Mouse (Mus musculus) intestine, embryonic 15.5 days (tissue): Measurements from ENCODE around the gene Scg3. TPM values are rescaled to one million over a fixed set of nuclear protein-coding genes. Genes with fewer than 3 reads are reported as not detected.
A peak's percentile ranks its signal among the peaks of the same experiment; 100 is the strongest.
"Not testable (repeated sequence)": the region's sequence is repeated elsewhere in the genome, so short reads cannot be mapped to it uniquely, and the experiment has no call there.

Experiments
- ATAC-seq: fragments of 200-750 bp; cut with Nextera tagmentation; 2 replicates; pipeline ENCODE4 v1.8.0; 2017; ENCODE audit warnings: moderate TSS enrichment, moderate library complexity
- H3K27ac ChIP-seq: fragments of 300-500 bp; sonication (generic); 2 replicates; pipeline ENCODE4 v1.5.1; 2015; ENCODE audit warnings: mild to moderate bottlenecking, inconsistent platforms
- H3K27me3 ChIP-seq: fragments of 300-500 bp; sonication (generic); replicated peaks from 2 replicates; pipeline ENCODE4 v1.6.1; 2015; ENCODE audit warnings: inconsistent platforms
- H3K36me3 ChIP-seq: fragments of 300-500 bp; sonication (generic); 2 replicates; pipeline ENCODE4 v1.6.1; 2015; ENCODE audit warnings: inconsistent platforms
- H3K4me1 ChIP-seq: fragments of 300-500 bp; sonication (generic); replicated peaks from 2 replicates; pipeline ENCODE4 v1.6.1; 2015; ENCODE audit warnings: inconsistent platforms
- H3K4me2 ChIP-seq: fragments of 300-500 bp; sonication (generic); replicated peaks from 2 replicates; pipeline ENCODE4 v1.6.1; 2015; ENCODE audit warnings: mild to moderate bottlenecking, inconsistent platforms
- H3K4me3 ChIP-seq: fragments of 300-500 bp; sonication (generic); replicated peaks from 2 replicates; pipeline ENCODE4 v1.5.1; 2015; ENCODE audit warnings: inconsistent platforms
- H3K9ac ChIP-seq: fragments of 300-500 bp; sonication (generic); 2 replicates; pipeline ENCODE4 v1.6.1; 2015; ENCODE audit warnings: inconsistent platforms
- H3K9me3 ChIP-seq: fragments of 300-500 bp; sonication (generic); 2 replicates; pipeline ENCODE4 v1.6.1; 2016; ENCODE audit warnings: inconsistent platforms
- WGBS: fragments of 180-500 bp; shearing (Covaris S2); methylation state at CpG from one replicate; pipeline ENCODE4 v1.1.7; 2015; 5-methylcytosine and 5-hydroxymethylcytosine counted together
- polyA plus RNA-seq: library from polyadenylated mRNA; unstranded; fragments of >200 nt; fragmentation: Nextera tagmentation; extraction: Ambion mirVana; gene quantifications from 2 replicates; pipeline ENCODE4 v1.2.1, GENCODE M21; 2015

Gene Scg3
- polyA plus RNA-seq, 1 experiment from 2014 or later: 9.5 TPM

GRCm38 (mm10) chr9:75621428-75621827, 62.4 kb downstream of the Scg3 start:
- Histone ChIP-seq H3K27ac (no peak overlapping the region), H3K4me3 (no peak overlapping the region), H3K4me1 (0 out of 2 replicates have a peak, but pooled peaks cover 7% of the 10 kb centered on the region), H3K27me3 (no peaks in the 10 kb centered on the region), H3K9ac (no peak overlapping the region), H3K9me3 (no peaks in the 10 kb centered on the region), H3K4me2 (no peak overlapping the region), H3K36me3 (no peaks in the 10 kb centered on the region)
- no peak for ATAC-seq
- 71% methylated on average over 3 of the region's 3 CpGs for WGBS

DNA sequence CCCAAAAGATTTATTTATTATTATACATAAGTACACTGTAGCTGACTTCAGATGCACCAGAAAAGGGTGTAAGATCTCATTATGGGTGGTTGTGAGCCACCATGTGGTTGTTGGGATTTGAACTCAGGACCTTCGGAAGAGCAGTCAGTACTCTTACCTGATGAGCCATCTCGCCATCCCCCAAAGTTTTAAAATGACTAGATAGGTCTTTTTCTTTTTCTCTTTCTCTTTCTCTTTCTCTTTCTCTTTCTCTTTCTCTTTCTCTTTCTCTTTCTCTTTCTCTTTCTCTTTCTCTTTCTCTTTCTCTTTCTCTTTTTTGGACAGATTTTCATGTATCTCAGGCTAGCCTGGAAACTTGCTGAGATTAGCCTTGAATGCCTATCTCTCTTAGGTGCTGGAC, 64.1 kb downstream of the Scg3 start:
- 98% methylated on average over 2 of the region's 2 CpGs for WGBS
- not testable (repeated sequence) for H3K36me3 ChIP-seq, H3K4me3 ChIP-seq, H3K9me3 ChIP-seq, H3K27ac ChIP-seq, H3K27me3 ChIP-seq, ATAC-seq, H3K4me1 ChIP-seq, H3K4me2 ChIP-seq, H3K9ac ChIP-seq

DNA sequence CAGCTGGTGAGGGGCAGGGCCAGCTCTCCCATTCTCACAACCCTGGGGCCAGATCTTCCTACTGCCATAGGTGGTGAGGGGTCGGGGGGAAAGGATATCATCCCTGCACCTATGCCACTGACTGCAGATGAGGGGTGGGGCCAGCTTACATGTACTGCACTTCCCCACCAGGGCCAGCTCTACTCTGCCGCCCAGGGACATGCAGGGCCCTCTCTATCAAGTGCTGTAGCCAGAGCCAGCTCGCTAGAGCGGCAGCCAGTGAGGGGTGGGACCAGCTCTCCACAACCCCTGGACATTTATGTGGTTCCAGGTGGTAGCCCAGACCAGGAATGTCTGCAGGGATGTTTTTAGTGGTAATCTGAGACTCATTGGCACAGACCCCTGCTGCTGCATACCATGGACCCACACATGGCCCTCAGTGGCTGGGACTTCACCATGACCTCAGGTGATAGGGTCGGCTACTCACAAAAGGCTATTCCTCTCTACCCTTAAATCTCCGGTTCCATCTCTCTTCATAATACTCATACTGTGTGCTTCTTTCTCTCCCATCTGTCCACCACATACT, 64.9 kb downstream of the Scg3 start:
- no peaks in the 10 kb centered on the region for H3K36me3 ChIP-seq
- no peaks in the 10 kb centered on the region for H3K4me1 ChIP-seq
- no peak for ATAC-seq
- H3K9me3 ChIP-seq: no peaks in the 10 kb centered on the region
- no peak overlapping the region for H3K4me3 ChIP-seq
- H3K27me3 ChIP-seq: no peaks in the 10 kb centered on the region
- WGBS: 88% methylated on average over 6 of the region's 6 CpGs
- no peak overlapping the region for H3K4me2 ChIP-seq
- no peak overlapping the region for H3K27ac ChIP-seq
- no peak overlapping the region for H3K9ac ChIP-seq

- no peak for ATAC-seq
- WGBS: 56% methylated on average over 3 of the region's 3 CpGs
- H3K27me3 ChIP-seq: no peaks in the 10 kb centered on the region
- no peak overlapping the region for H3K4me2 ChIP-seq
- H3K9ac ChIP-seq: no peak overlapping the region
- no peak overlapping the region for H3K27ac ChIP-seq
- H3K4me3 ChIP-seq: no peak overlapping the region
- no peaks in the 10 kb centered on the region for H3K4me1 ChIP-seq
- no peaks in the 10 kb centered on the region for H3K36me3 ChIP-seq
- no peaks in the 10 kb centered on the region for H3K9me3 ChIP-seq
Measured at GRCm38 (mm10) chr9:75616560-75616959, 67.3 kb downstream of the Scg3 start.

- Histone ChIP-seq H3K4me1 (no peaks in the 10 kb centered on the region), H3K9me3 (no peaks in the 10 kb centered on the region), H3K27ac (no peak within 1 kb of the TSS), H3K9ac (peak within 1 kb of the TSS; percentile 43), H3K36me3 (no peaks in the 10 kb centered on the region), H3K4me2 (peak within 1 kb of the TSS; percentile 100), H3K27me3 (no peaks in the 10 kb centered on the region; the same call in 1 of the 2 replicates), H3K4me3 (peak within 1 kb of the TSS; percentile 72)
- ATAC-seq: peak; percentile 91
- WGBS: under 1% methylated on average over 74 of the region's 74 CpGs
Measured at GRCm38 (mm10) chr9:75610571-75611493, 73.0 kb downstream of the Scg3 start, which contains the start of gene Tmod2. Tmod2 (minus strand) TSS chr9:75611325.

DNA sequence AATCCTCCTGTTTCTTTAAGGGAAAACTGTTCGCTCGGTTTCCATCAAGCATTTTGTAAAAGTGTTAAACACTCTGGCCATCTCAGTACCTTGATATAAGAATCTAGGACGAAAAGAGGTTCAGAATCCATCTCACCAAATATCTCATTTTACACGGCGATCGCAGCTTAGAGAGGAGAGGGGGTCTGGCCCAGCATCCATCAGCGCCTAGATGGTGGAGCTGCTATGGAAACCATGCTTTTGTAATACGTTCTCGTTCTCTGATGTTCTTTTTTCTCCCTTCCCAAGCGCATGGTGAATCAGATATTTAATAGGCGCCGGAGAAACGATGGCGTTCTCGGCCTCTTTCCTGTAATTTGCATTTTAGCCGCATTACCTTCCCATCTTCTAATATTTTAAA, 73.9 kb downstream of the Scg3 start:
- peak overlapping the region; percentile 100 for H3K4me2 ChIP-seq
- WGBS: 30% methylated on average over 16 of the region's 16 CpGs
- H3K27me3 ChIP-seq: no peaks in the 10 kb centered on the region; the same call in 1 of the 2 replicates
- no peaks in the 10 kb centered on the region for H3K9me3 ChIP-seq
- peak overlapping the region; percentile 72; the same call in 1 of the 2 replicates for H3K4me3 ChIP-seq
- no peak overlapping the region for H3K27ac ChIP-seq
- no peak overlapping the region for H3K9ac ChIP-seq
- no peak for ATAC-seq
- no peaks in the 10 kb centered on the region for H3K36me3 ChIP-seq
- H3K4me1 ChIP-seq: no peaks in the 10 kb centered on the region

GRCm38 (mm10) chr9:75609505-75609904, 74.4 kb downstream of the Scg3 start:
- no peak overlapping the region for H3K27ac ChIP-seq
- no peak for ATAC-seq
- no peaks in the 10 kb centered on the region for H3K4me1 ChIP-seq
- no peaks in the 10 kb centered on the region; the same call in 1 of the 2 replicates for H3K27me3 ChIP-seq
- H3K9ac ChIP-seq: no peak overlapping the region
- no peak overlapping the region; the same call in 1 of the 2 replicates for H3K4me2 ChIP-seq
- no peaks in the 10 kb centered on the region for H3K9me3 ChIP-seq
- no peaks in the 10 kb centered on the region for H3K36me3 ChIP-seq
- 64% methylated on average over 1 of the region's 1 CpGs for WGBS
- H3K4me3 ChIP-seq: no peak overlapping the region

DNA sequence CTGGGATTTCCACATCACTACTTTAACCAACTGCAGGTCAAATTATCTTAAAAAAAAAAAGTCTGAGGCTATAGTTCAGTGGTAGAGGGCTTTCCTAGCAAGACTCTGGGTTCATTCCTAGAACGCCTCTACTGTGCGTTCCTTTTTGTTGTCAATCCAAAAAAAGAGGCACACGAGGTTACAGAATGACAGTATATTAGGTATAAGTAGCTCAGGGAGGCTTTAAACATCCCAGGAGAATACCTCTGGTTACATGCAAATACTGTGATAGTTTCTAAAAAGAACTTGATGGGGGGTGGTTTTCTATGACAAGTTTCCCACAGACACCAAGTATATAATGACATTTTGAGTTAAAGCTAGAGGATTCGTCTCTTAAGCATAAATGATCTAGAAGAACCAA, 76.4 kb downstream of the Scg3 start:
- no peak for ATAC-seq
- no peaks in the 10 kb centered on the region for H3K9me3 ChIP-seq
- no peak overlapping the region for H3K27ac ChIP-seq
- H3K4me1 ChIP-seq: no peaks in the 10 kb centered on the region
- WGBS: 90% methylated on average over 4 of the region's 4 CpGs
- H3K9ac ChIP-seq: no peak overlapping the region
- H3K4me2 ChIP-seq: no peak overlapping the region
- no peaks in the 10 kb centered on the region for H3K36me3 ChIP-seq
- no peaks in the 10 kb centered on the region; the same call in 1 of the 2 replicates for H3K27me3 ChIP-seq
- H3K4me3 ChIP-seq: no peak overlapping the region

GRCm38 (mm10) chr9:75601510-75601909, 82.3 kb downstream of the Scg3 start:
- Histone ChIP-seq H3K4me2 (peak overlapping the region; percentile 45), H3K9ac (no peak overlapping the region), H3K36me3 (no peaks in the 10 kb centered on the region), H3K27me3 (no peaks in the 10 kb centered on the region), H3K27ac (no peak overlapping the region), H3K4me3 (no peak overlapping the region), H3K9me3 (no peaks in the 10 kb centered on the region), H3K4me1 (0 out of 2 replicates have a peak, but pooled peaks cover 4% of the 10 kb centered on the region)
- 29% methylated on average over 12 of the region's 12 CpGs for WGBS
- ATAC-seq: no peak

DNA sequence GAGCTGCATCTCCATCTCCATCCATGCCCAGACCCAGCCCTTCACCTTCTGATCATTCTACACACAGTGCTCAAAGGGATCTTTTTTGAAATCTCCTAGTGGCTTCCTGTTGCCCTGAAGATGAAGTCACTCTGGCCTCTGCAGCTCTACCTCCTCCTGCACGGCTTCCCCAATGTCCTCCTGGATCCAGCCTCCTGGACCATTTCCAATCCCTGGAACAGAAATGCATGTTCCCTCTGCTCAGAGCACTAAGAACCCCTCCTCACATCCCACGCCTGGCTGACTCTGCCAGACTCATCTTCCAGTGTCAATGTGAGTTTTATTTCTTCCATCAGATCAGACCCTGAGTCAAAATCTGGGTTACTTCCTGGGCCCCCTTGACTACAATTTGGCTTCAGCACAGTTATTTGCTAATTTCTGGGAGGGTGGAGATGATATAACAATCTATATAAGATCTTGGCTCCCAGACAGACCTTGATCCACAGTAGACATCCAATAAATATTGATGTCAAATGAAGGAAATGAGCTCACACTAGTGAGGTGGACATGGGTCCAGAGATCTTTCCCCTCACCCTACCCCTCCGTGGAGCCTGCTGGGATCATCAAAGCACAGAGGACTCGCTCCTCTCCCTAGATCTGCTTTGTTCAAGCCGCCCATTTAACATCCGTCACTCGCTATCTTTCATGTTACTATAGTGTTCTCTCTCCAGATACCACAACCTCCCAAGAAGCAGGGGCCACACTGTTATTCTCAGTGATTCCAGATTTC, 83.5 kb downstream of the Scg3 start:
- no peaks in the 10 kb centered on the region for H3K27me3 ChIP-seq
- no peak for ATAC-seq
- 0 out of 2 replicates have a peak, but pooled peaks cover 4% of the 10 kb centered on the region for H3K4me1 ChIP-seq
- no peak overlapping the region for H3K9ac ChIP-seq
- no peak overlapping the region for H3K4me3 ChIP-seq
- H3K9me3 ChIP-seq: no peaks in the 10 kb centered on the region
- WGBS: 68% methylated on average over 7 of the region's 7 CpGs
- no peak overlapping the region for H3K27ac ChIP-seq
- no peaks in the 10 kb centered on the region for H3K36me3 ChIP-seq
- H3K4me2 ChIP-seq: no peak overlapping the region

DNA sequence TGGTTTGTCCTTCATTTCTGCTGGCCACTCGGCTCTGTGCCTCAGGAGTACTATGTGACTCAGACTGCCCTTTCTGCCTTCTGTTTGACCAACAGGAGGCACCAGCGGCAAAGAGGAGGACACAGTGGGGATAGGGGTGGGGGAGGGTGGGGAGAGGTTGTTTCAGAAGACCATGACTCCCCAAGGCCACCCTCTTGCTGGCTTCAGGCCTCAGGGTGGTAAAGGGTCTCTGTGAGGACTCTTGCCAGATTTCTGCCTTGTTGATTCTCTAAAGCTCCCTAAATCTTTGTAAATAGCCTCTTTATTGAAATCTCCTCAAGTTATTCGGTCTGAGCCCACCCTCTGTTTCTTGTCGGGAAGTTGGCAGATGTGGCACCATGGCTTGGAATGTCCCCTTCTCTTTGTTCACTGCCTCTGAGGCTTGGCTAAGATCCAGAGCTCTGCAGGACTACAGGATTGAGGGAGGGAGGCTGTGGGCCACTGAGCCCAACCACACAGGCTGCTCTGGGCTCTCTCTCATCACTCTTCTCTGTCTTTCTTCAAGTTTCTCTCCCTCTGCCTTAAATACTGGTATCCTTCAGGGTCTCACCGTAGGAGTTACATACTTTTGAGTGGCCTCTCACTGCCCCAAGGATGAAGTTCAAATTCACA, 84.5 kb downstream of the Scg3 start:
- Histone ChIP-seq H3K27ac (no peak overlapping the region), H3K9ac (no peak overlapping the region), H3K9me3 (no peaks in the 10 kb centered on the region), H3K4me1 (0 out of 2 replicates have a peak, but pooled peaks cover 4% of the 10 kb centered on the region), H3K4me3 (no peak overlapping the region), H3K27me3 (no peaks in the 10 kb centered on the region), H3K36me3 (no peaks in the 10 kb centered on the region), H3K4me2 (no peak overlapping the region)
- 40% methylated on average over 5 of the region's 5 CpGs for WGBS
- peak; percentile 49; the same call in 1 of the 2 replicates for ATAC-seq
